ENCODE assay signal across 32 mouse cellular contexts in genomic region chr2:12255901-12256300, GRCm38 (mm10). TPM values are rescaled to one million over a fixed set of nuclear protein-coding genes. Genes with fewer than 3 reads are reported as not detected.
DNase-seq lines count a peak whose midpoint lies in the region; ATAC-seq lines count a peak whose summit lies in the region.
"Had no signal": no experiment of that assay in that cellular context is flagged by ENCODE, and none has a peak within 500 bp of the region (broad histone marks: within the 10 kb centered on the region; RNA-seq: fewer than 3 reads in every experiment).

No protein-coding gene starts in this region.

- no peak overlapping the region for H3K4me2 ChIP-seq in limb, embryonic 11.5 days (ENCODE audit: low read depth, severe bottlenecking)
- H3K4me2 ChIP-seq: forebrain, embryonic 12.5 days; heart, embryonic 11.5 days; hindbrain, embryonic 12.5 days; intestine, embryonic 15.5 days; liver, embryonic 12.5 days; midbrain, embryonic 15.5 days; neural tube, embryonic 15.5 days had no signal

- H3K36me3 ChIP-seq in limb, embryonic 11.5 days (ENCODE audit: control insufficient read depth, insufficient read depth, low read length) = no peaks in the 10 kb centered on the region; the same call in none of the 2 replicates
- 0 out of 2 replicates have a peak, but pooled peaks cover 3% of the 10 kb centered on the region for H3K36me3 ChIP-seq in limb, embryonic 10.5 days
- H3K36me3 ChIP-seq: forebrain, embryonic 12.5 days; hindbrain, embryonic 12.5 days; intestine, embryonic 15.5 days; liver, embryonic 12.5 days; midbrain, embryonic 15.5 days; neural tube, embryonic 15.5 days had no signal

- H3K27me3 ChIP-seq in limb, embryonic 11.5 days (ENCODE audit: control insufficient read depth, insufficient read depth, low read length) = no peaks in the 10 kb centered on the region
- no peaks in the 10 kb centered on the region for H3K27me3 ChIP-seq in limb, embryonic 10.5 days (ENCODE audit: low read depth, poor library complexity, severe bottlenecking)
- H3K27me3 ChIP-seq: forebrain, embryonic 12.5 days; hindbrain, embryonic 12.5 days; intestine, embryonic 15.5 days; liver, embryonic 12.5 days; midbrain, embryonic 15.5 days; neural tube, embryonic 15.5 days had no signal

- H3K4me1 ChIP-seq in limb, embryonic 11.5 days (ENCODE audit: control insufficient read depth, insufficient read depth, low read length) = peaks cover 4% of the 10 kb centered on the region; the same call in 1 of the 2 replicates
- H3K4me1 ChIP-seq in limb, embryonic 10.5 days = peaks cover 21% of the 10 kb centered on the region
- H3K4me1 ChIP-seq: forebrain, embryonic 12.5 days; hindbrain, embryonic 12.5 days; intestine, embryonic 15.5 days; liver, embryonic 12.5 days; neural tube, embryonic 15.5 days had no signal

- DNase-seq in adrenal gland, adult 8-10 months = peak; percentile 6
- no peak for DNase-seq in adrenal gland, adult 18-20 months (ENCODE audit: low spot score in 2 of 2)
- DNase-seq in limb, embryonic 11.5 days (ENCODE audit: low spot score) = no peak
- no peak for DNase-seq in limb, embryonic 10.5 days (ENCODE audit: low spot score)
- DNase-seq in large intestine, adult 2 months (ENCODE audit: low read depth, low spot score) = peak; percentile 44
- no peak for DNase-seq in urinary bladder, postnatal 36 days (ENCODE audit: low spot score in 2 of 2)
- DNase-seq in urinary bladder, postnatal 14 days (ENCODE audit: low spot score) = no peak
- DNase-seq: adrenal gland, postnatal 25 days; cerebellum, adult 2 months; cerebellum, postnatal 14 days; gastrocnemius, postnatal 25 days; heart, adult 11 months; heart, postnatal 36 days; kidney, adult 2 months; kidney, postnatal 10 days; layer of hippocampus, adult 9-11 months; liver, postnatal 0 days; retina, postnatal 1 day; right cerebral cortex, postnatal 14 days had no signal

- H3K4me3 ChIP-seq in limb, embryonic 11.5 days (ENCODE audit: low read depth, low read length) = no peak overlapping the region
- no peak overlapping the region for H3K4me3 ChIP-seq in limb, embryonic 10.5 days
- H3K4me3 ChIP-seq: erythroblast, embryonic 14.5 days; forebrain, embryonic 12.5 days; hindbrain, embryonic 12.5 days; intestine, embryonic 15.5 days; liver, embryonic 12.5 days; midbrain, embryonic 15.5 days; neural tube, embryonic 15.5 days had no signal

- H3K27ac ChIP-seq in limb, embryonic 11.5 days (replicated peaks; ENCODE audit: low read depth, low read length) = no peak overlapping the region
- H3K27ac ChIP-seq in limb, embryonic 10.5 days = no peak overlapping the region
- H3K27ac ChIP-seq: forebrain, embryonic 12.5 days; hindbrain, embryonic 12.5 days; hindbrain, postnatal 0 days; intestine, embryonic 15.5 days; liver, embryonic 12.5 days; macrophage; midbrain, embryonic 15.5 days; neural tube, embryonic 15.5 days had no signal

- no peak overlapping the region for H3K9ac ChIP-seq in limb, embryonic 11.5 days (ENCODE audit: low read length)
- H3K9ac ChIP-seq: forebrain, embryonic 12.5 days; hindbrain, embryonic 12.5 days; intestine, embryonic 15.5 days; liver, embryonic 12.5 days; liver, postnatal 0 days; midbrain, embryonic 15.5 days; neural tube, embryonic 15.5 days had no signal

- WGBS in limb, embryonic 11.5 days = 47% methylated on average over 2 of the region's 2 CpGs
- 60% methylated on average over 2 of the region's 2 CpGs for WGBS in limb, embryonic 10.5 days
- 38% methylated on average over 2 of the region's 2 CpGs for WGBS in large intestine, adult 2 months

- H3K9me3 ChIP-seq in limb, embryonic 11.5 days (ENCODE audit: control insufficient read depth, low read length) = no peaks in the 10 kb centered on the region
- no peaks in the 10 kb centered on the region for H3K9me3 ChIP-seq in limb, embryonic 10.5 days (replicated peaks)
- H3K9me3 ChIP-seq: forebrain, embryonic 12.5 days; hindbrain, embryonic 12.5 days; intestine, embryonic 15.5 days; liver, embryonic 12.5 days; midbrain, embryonic 15.5 days; neural tube, embryonic 15.5 days had no signal

- ATAC-seq in limb, embryonic 11.5 days (ENCODE audit: insufficient number of reproducible peaks, low FRiP score, low TSS enrichment, low read depth) = peak; percentile 78
- ATAC-seq: activated CD4-positive, CD25-positive, alpha-beta regulatory T cell, adult 4 months; CD4-positive, CD25-positive, alpha-beta regulatory T cell, adult 4 months; hindbrain, postnatal 0 days; intestine, embryonic 15.5 days; liver, embryonic 12.5 days; liver, postnatal 0 days had no signal

RNA-seq across cellular contexts. Expression of gene Itga8, which starts 45.8 kb away (rescaled TPM):
- 10 to 100 TPM; 13.8 to 32.6 (median 24.8) TPM for total RNA-seq in adrenal gland, adult 8-10 months (2022)
- 10 to 100 TPM; 17.2 to 17.9 TPM for total RNA-seq in adrenal gland, adult 18-20 months (2021)
- polyA plus RNA-seq in limb, embryonic 11.5 days (2014; fragmentation: Nextera tagmentation; extraction: Ambion mirVana) = 11.4 and 13.9 TPM in 2 replicates
- polyA plus RNA-seq in limb, embryonic 10.5 days (2016; fragmentation: Nextera tagmentation; extraction: Ambion mirVana) = 8.0 and 9.7 TPM in 2 replicates
- polyA plus RNA-seq in large intestine, adult 2 months (2012; rRNA removed) = 1.4 and 1.9 TPM in 2 replicates
- total RNA-seq: megakaryocyte-erythroid progenitor cell, adult 5-6 weeks had no signal
- polyA plus RNA-seq: activated CD4-positive, CD25-positive, alpha-beta regulatory T cell, adult 4 months; CD4-positive, CD25-positive, alpha-beta regulatory T cell, adult 4 months; erythroblast, embryonic 14.5 days had no signal

Comparison
In these comparisons a context has a peak if more than half of its experiments do, and no peak if none do; other contexts are left out.
1. DNase-seq: peak in adrenal gland, adult 8-10 months (single experiment) and large intestine, adult 2 months (single experiment); none in adrenal gland, adult 18-20 months (0 of 2), limb, embryonic 11.5 days (single experiment), limb, embryonic 10.5 days (single experiment), urinary bladder, postnatal 36 days (0 of 2) and urinary bladder, postnatal 14 days (single experiment).